Mouse (Mus musculus): ENCODE measurements at regions not wholly inside any gene's neighbourhood (a gene's known extent, or its start where the extent isn't known, plus 50 kb on each side); places are given as distances from the start of the nearest gene placed in this dataset.
"Not testable (repeated sequence)": the region's sequence is repeated elsewhere in the genome, so short reads cannot be mapped to it uniquely, and the experiment has no call there.

DNA sequence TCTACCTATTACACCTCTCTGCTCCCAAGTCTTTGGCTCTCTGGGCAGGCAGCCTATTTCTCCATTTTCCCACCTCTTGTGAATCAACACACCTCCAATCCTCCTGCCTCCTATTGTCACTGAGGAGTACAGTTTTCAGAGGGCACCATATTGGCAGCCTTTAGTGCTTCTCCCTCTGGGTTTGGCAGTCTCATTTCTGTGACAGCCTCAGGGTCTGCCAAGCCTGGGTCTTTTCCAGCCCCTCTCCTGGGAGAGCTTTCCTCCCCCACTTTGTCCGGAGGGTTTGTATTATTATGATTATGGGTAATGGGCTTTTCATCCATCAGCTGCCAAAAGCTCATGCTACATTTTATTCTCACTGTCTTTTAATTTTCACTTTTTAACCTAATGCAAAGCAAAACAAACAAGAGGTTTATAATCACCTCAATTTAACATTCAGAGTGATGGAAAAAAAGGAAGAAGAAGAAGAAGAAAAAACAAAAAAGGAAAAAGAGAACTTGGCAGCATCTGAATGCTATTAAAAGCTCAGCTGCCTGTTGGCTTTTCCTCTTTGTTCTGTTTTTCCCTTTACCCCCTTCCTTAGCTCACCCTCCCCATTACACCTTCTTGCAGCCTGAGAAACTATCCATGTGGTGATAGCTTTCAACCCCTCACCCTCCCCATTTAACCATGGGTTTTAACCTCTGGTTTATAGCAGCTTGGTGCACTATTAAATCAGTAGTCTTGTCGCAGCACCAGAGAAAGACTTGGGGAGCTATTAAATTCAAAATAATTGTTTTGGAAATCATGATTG is 790.5 kb upstream of the Cdh8 start:
- DNase-seq (ENCODE audit: low spot score): no peak

DNA sequence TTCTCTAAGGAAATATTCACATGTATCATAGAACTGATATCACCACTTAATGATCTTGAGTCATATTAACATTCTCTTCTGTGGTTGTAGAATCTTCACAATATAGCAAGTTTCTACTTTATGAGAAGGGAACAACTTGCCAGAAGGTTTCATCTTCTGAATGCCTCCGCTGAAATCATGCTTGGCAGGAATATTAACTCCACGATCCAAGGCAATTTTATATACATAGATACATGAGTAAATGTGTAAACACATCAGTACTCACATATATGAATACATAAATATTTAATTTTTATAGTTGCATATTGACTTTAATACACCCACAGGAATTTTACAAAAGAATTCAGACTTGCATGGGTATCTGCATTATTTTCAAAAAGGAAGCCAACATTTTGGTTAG is 777.0 kb upstream of the Cdh8 start:
- DNase-seq (ENCODE audit: low spot score): no peak

DNA sequence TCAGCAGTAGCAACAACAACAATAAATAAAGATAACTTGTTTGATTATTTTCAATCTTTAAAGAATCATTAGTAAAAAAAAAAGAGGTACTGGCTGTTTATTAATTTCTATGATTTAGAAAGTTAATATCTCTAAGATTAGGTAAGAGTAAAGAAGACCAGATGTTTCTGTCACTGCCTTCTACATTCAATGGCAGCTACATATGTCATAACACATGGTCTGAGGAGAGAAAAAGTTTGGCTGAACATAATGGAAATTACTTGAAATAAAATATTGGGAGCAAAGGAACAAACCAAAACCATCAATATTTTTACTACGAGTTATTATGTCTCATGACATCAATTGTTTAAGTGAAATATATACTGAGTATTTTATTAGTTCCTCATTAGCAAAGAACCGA is 774.4 kb upstream of the Cdh8 start:
- no peak for DNase-seq (ENCODE audit: low spot score)

- DNase-seq (ENCODE audit: low spot score): peak; percentile 46
Observed at GRCm38 (mm10) chr8:100187976-100188375, 771.7 kb upstream of the Cdh8 start.

DNA sequence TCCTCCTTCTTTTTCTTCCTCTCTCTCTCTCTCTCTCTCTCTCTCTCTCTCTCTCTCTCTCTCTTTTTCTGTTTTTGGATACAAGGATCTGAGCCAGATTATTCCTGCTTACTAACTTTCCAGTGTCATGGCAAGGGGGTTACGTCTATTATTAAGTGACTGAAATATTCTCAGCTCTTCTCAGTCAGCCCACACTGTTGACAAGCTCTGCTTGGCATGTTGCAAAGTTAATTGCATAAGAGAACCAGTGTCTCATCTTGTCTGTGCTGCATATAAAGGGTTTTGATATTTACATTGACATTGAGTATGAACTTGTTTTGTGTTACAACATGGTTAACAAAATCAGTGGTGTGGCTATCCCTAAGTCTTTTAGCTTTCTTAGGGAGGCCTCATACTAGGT is 760.2 kb upstream of the Cdh8 start:
- DNase-seq (ENCODE audit: low spot score): no peak

DNA sequence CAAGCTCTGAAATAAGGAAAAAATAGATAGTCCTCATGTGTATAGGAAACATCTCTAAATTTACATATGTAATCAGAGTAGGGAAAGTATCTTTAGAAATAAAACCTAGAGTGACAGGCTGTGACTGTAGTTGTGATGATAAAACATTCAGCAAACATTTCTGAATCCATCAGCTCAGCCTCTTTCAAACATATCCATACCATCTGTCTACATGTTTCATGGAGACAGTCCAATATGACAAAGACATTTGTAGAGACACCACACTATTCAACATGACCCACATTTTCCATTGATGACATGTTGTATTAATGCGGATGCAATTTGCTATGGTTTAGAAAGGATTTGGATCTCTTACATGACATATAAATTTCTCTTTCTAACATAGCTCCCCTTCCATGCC is 729.1 kb upstream of the Cdh8 start:
- no peak for DNase-seq (ENCODE audit: low spot score)

GRCm38 (mm10) chr8:100144124-100144680 is 727.9 kb upstream of the Cdh8 start:
- DNase-seq (ENCODE audit: low spot score): no peak

DNA sequence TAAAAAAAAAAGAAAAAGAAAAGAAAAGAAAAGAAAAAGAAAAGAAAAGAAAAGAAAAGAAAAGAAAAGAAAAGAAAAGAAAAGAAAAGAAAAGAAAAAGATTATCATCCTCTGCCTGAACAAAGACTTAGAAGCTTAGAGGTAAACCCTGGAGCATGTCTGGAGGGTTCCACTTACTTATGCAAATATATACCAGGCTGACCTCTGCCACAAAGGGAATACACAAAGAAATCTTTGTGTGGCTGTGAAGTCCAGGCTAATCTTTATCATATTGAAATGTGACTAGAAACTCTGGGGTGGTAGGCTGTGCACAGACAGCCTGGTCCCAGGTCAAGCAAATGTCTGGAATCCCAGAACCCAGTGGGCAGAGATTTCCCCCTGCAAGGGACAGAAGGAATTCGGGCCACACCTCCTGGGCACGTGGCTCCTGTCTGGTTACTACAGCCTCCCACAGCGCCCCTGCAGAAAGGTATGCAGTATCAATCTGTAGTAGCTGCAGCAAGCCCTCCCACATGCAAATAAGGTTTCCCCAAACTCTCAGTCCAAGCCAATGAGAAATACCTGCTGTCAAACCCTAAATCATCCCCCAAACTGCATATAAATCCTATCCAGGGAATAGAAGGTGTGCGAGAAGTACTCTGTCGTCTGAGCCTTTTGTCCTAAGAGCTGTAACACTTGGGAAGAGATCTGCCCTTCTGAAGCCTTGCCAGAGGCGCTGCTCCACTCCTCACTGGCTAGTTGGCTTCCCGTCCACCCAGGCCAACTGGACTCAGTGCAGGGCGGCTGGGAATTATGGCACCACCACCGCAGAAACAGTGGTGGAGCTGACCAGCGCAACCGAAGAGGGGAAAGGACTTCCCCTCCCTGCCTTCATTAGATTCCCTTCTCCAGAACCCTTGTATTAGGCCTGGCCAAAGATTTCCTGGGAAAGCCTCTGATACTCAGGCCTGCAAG is 688.4 kb upstream of the Cdh8 start:
- DNase-seq (ENCODE audit: low spot score): no peak

DNA sequence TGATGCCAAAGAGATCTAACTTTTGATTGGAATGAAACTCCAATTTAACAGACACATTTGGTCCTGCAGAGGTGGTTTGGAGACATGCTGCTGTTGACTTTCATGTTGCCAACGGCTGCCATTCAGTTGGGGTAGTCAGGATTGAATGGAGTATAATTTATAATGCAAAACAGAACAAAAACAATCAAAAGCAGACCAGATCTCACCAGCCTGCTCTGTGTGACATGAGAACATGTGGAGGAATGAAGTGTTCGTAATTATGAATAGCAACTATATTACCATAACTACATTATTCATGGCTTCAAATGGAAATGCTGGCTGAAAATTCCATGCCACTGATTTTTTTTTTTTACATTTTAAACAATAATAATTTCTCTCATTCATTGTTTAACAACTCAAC is 685.7 kb upstream of the Cdh8 start:
- DNase-seq (ENCODE audit: low spot score): no peak

DNA sequence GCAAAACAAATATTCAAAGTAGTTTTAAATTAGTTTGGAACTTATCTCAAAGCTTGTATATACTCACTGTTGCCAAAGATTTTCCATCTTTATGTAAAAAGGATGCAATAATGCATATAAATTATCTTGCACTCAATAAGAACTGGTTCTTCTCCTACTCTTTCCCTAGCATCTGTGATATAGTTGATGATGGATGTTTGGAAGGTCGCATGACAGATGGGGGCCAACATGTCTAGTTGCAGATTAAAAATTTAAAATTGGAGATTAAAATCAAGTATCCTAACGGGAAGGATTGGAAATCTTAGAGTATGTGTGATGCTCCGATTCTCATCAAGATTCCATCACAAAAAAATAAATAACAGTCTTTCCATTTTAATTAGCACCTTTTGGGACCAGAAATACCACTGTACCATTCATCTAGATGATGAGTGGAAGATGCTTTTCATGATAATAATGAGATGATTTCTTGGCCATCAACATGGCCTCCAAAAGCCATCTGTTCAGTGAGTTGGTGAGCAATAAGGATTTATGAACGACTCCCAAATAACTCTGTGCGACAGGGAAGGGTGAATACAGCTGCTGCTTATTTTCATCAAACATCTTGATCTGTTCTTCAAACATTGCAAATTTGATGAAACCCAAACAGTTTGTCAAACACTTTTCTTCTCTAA is 655.9 kb upstream of the Cdh8 start:
- DNase-seq (ENCODE audit: low spot score): no peak

DNA sequence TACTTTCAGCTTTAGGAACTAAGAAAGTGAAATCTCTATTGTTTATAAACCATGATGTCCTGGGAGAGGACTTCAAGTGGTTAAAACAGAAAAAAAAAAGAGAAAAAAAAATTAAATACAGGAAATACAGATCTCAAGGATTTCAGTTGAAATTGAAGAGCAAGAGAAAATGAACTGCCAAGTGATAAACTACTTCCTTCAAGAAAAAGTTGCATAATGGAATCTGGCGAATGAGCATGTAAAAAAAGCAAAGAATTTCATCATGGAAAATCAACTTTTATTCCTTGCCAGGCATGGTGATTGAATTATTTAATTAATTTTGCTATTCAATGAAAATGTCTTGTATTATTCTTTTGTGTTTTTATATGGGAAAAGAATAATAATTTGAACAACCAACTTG is 653.5 kb upstream of the Cdh8 start:
- DNase-seq (ENCODE audit: low spot score): no peak

- no peak for DNase-seq (ENCODE audit: low spot score)
Observed at GRCm38 (mm10) chr8:100038931-100039330, 622.7 kb upstream of the Cdh8 start.

DNA sequence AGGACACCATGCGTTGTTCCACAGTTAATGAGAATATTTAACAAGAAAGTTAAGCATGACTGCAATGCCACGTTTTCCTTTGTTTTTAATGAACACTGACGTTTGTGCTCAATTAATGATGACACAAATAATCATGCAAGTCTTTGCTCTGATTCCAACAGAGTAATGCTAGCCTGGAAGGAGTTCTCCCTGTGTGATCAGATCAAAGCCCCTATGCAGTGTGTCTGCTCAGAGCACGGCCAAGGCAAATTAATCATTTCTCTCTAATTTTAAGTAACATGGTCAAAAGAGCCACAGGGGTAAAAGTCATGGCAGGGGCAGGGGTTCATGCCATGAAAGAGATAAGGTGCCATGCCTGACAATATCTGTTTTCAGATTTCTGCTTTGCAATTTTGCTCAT is 618.2 kb upstream of the Cdh8 start:
- peak; percentile 3 for DNase-seq (ENCODE audit: low spot score)

DNA sequence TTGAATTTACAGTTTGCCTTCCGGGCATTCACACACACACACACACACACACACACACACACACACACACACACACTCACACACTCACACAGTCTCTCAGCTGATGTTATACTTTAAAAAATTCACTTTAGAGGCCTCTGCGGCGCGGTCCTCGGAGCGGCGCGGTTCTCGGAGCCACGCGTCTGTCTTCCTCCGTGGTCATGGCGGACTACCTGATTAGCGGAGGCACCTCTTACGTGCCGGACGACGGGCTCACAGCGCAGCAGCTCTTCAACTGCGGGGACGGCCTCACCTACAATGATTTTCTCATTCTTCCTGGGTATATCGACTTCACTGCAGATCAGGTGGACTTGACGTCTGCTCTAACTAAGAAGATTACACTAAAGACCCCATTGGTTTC is 614.1 kb upstream of the Cdh8 start:
- not testable (repeated sequence) for DNase-seq (ENCODE audit: low spot score)

DNA sequence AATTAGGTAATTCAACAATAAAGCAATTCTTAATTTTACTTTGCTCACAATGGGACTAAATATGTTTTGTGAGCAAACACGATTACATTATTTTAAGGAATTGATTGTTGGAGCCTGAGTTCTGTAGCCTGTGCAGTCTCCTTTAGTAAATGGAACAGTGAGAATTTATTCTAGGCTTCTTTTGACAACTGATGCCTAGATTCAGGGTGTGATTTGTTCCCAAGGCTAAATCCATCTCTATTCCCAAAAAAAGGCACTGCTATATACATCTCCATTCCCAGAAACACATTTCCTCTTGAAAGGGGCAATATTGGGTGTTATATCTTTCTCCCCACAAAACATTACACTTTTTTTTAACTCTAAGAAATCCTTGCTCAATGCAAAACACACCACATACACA is 599.4 kb upstream of the Cdh8 start:
- DNase-seq (ENCODE audit: low spot score): no peak

- no peak for DNase-seq (ENCODE audit: low spot score)
Observed at GRCm38 (mm10) chr8:99999554-99999953, 583.3 kb upstream of the Cdh8 start.

- no peak for DNase-seq (ENCODE audit: low spot score)
Observed at GRCm38 (mm10) chr8:99983696-99984095, 567.4 kb upstream of the Cdh8 start.

DNA sequence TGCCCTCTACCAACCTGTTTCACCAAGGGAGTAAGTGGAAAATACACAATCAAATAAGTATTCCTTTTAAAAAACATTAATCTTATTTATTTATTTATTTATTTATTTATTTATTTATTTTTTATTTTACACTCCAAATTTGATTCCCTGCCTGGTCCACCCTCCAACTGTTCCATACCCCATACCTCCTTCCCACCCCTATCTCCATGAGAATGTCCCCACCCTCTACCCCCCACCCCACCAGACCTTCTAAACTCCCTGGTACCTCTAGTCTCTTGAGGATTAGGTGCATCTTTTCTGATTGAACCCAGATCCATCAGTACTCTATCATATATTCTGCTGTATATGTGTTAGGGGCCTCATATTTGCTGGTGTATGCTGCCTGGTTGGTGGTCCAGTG is 538.4 kb upstream of the Cdh8 start:
- no peak for DNase-seq (ENCODE audit: low spot score)

DNA sequence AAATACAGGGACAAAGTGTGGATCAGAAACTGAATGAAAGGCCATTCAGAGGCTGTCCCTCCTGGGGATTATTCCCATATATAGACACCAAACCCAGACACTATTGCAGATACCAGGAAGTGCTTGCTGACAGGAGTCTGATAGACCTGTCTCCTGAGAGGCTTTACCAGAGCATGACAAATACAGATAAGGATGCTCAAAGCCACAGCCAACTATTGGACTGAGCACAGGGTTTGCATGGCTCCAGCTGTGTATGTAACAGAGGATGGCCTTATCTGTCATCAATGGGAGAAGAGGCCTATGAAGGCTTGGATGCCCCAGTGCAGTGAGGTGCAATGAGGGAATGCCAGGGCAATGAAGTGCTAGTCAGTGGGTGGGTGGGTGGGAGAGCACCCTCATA is 537.6 kb upstream of the Cdh8 start:
- no peak for DNase-seq (ENCODE audit: low spot score)

- DNase-seq (ENCODE audit: low spot score): no peak
Observed at GRCm38 (mm10) chr8:99933159-99933558, 516.9 kb upstream of the Cdh8 start.

Measured in retina, embryonic 14.5 days (tissue).